Mouse (Mus musculus): ENCODE results near the gene Tll1.
"Not testable (repeated sequence)": the region's sequence is repeated elsewhere in the genome, so short reads cannot be mapped to it uniquely, and the experiment has no call there.

Tll1 gene

GRCm38 (mm10) chr8:64057571-64057970, 148.5 kb downstream of the Tll1 start:
- no peak for DNase-seq (ENCODE audit: low spot score)

- no peak for DNase-seq (ENCODE audit: low spot score)
Measured at GRCm38 (mm10) chr8:64048556-64048955, 157.5 kb downstream of the Tll1 start.

DNA sequence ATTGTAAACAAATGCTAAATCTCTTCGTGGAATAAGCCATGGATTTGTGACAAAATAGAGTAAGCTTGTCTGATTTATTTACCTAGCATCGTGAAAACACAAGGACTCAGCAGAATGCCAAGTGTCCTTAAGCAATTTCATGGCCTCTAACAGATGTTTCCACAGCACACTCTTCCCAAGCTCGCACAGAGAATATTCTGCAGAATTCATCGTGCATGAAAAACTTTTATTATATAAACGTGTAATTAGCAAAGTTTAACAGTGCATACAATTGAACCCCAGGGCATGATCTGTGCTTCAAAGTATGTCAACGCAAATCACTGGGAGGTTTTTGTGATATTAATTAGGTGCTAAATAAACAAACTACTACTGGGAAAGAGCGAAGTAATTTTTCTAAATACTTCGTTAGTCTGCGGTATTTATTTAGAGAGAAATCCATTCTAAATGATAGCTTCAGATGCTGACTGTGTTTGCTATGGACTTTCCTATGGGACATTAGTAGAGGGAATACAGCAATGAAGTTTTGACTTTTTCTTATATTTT, 158.0 kb downstream of the Tll1 start:
- no peak for DNase-seq (ENCODE audit: low spot score)

DNA sequence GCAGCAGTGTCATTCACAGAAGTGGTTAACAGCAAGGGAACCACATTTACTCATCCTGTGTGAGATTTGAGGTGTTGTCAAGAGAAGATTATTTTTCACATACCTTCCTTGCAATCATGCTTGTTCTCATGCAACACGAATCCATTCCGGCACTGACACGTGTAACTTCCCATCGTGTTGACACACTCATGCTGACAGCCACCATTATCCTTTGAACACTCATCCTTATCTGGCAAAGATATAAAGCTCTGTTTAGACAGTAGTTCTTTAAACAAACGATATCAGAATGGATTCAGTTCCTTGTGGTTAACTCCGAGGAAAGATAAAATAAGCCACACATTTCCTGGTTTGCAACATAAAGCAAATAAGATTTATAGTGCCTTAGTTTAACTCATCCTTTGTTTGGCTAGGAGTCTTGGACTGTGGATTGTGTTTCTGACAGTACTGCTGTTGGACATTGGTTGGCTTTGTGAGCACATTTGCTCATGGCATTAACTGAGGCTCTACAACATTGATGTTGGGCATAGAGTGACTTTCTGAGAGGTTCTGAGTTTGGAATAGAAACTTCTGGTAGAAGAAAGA, 164.7 kb downstream of the Tll1 start:
- DNase-seq (ENCODE audit: low spot score) = no peak

DNA sequence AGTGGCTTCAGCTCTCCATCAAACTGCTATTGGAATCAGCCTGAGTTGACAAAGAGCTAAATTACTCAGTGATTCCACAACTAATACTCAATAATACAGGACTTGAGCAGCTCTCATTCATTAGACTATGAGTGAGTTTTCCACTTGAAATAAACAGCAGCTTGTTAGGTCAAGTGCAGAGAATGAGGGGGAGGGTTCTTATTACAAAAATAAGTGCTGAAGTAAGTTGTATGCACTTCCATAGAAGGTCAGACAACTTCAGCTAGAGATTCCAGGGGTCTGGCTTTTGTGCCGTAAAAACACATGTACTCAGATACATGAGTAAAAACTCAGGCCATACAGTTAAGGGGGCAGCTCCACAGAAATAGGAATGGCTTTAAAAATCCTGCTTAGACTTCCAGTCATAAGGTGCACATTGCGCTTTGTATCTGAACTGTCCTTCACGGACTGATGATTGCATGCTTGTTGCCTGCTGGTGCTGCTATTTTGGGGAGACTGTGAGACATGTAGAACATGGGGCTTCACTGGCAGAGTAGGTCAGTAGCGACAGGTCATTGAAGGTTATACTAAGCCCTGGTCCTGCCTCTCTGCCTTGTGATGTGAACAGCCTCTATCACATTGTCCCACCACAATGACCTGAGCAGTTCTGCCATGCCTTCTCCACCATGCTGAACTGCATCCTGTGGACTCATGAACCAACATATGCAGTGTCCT, 175.2 kb downstream of the Tll1 start:
- no peak for DNase-seq (ENCODE audit: low spot score)

DNA sequence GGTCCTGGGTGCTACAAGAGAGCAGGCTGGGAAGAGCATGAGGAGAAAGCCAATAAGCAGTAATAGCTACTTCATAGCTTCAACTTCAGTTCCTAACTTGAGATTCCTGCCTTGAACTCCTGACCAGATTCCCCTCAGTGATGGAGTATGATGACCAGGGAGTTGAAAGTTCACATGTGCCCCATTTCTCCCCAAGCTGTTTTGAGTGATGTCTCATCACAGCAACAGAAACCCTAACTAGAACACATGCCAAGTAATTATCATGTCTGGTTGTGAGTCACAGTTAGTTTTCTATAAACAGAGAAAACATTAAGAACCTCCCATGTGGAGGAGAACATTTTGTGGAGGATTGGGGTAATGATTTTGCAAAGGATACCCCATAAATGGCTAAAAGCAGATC, 176.0 kb downstream of the Tll1 start:
- no peak for DNase-seq (ENCODE audit: low spot score)

DNA sequence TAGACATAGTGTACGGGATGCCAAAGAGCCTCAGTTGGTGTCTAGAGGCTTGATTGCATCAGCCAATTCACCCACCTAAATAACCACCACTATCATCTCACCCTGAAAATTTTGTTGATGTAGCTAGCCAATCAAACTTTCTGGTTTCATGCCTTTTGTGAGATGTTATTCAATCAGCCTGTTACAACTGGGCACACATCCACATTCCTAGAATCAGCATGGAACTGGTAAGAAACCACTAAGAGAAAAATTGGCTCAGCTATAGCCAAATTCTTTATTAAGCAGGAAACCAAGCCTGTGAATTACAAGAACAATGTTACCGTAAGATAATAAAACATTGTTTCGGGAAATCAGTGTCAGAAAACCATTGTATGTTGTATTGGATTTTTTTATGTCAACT, 176.5 kb downstream of the Tll1 start:
- no peak for DNase-seq (ENCODE audit: low spot score)

- no peak for DNase-seq (ENCODE audit: low spot score)
Measured at GRCm38 (mm10) chr8:64024359-64024758, 181.7 kb downstream of the Tll1 start.

DNA sequence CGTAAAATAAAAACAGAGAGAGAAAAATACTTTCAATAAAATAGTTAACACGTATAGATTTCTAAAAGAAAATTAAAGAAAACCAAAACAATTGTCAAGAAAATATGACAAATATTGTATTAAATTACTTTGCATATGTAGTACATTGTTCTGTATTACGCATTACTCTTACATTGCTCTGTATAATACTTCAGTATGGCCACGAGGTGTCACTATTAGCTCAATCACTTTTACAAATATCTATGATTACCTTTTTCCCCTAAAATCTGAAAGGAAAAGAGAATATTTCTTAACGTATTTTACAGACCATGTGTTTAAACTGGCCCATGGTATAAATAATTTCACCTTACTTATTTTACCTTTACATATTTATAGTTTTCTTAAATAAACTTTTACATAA, 182.5 kb downstream of the Tll1 start:
- DNase-seq (ENCODE audit: low spot score) = no peak

- no peak for DNase-seq (ENCODE audit: low spot score)
Measured at GRCm38 (mm10) chr8:64023027-64023426, 183.0 kb downstream of the Tll1 start.

GRCm38 (mm10) chr8:63970612-63971391, 235.3 kb downstream of the Tll1 start:
- not testable (repeated sequence) for DNase-seq (ENCODE audit: low spot score)

Data from c-Kit-positive CD71-positive TER-119-positive erythroid progenitor cells, embryonic 14.5 days (primary cell).